In the genomic region with DNA sequence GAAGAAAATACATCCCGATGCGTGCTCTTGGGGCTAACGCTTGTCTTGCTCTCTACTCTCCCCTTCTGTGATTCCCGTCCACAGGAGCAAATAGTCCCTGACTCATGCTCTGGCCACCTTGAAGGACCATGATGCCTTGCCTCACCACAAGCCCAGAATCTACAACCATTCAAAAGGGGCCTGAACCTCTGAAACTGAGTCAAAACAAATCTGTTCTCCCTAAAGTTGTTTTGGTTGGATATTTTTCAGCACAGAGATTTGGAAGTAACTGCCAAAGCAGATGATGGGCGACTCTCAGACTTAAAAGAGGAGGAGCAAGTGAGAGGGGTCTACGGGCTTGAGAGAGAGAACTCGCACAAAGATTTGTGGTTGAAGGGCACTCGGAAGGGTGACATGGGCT, we compare ENCODE assay signal across 8 mouse cellular contexts. TPM values are rescaled to one million over a fixed set of nuclear protein-coding genes. Genes with fewer than 3 reads are reported as not detected.
DNase-seq lines count a peak whose midpoint lies in the region; ATAC-seq and TF ChIP-seq lines count a peak whose summit lies in the region.

No protein-coding gene starts in this region.

- H3K4me1 ChIP-seq in lung, adult 2 months (ENCODE audit: control insufficient read depth, insufficient read depth, low read length): peaks cover 5% of the 10 kb centered on the region
- H3K4me1 ChIP-seq in liver, embryonic 16.5 days (ENCODE audit: control insufficient read depth, low read depth, low read length): peaks cover 32% of the 10 kb centered on the region

- DNase-seq in lung, adult 2 months: no peak
- no peak for DNase-seq in lung, postnatal 36 days
- DNase-seq in brain, adult 2 months (ENCODE audit: low read depth, low spot score): peak; percentile 45
- DNase-seq in right cerebral cortex, postnatal 36 days (ENCODE audit: low spot score in 2 of 2): no peak
- DNase-seq in layer of hippocampus, adult 8-10 months (ENCODE audit: low spot score in 2 of 2): no peak

- H3K9me3 ChIP-seq in liver, embryonic 16.5 days (replicated peaks; ENCODE audit: control insufficient read depth, low read length): no peaks in the 10 kb centered on the region

- peak overlapping the region; percentile 99 for H3K27ac ChIP-seq in liver, embryonic 16.5 days (ENCODE audit: low read length)

- no peak for TF ChIP-seq POLR2A in lung, adult 2 months (IDR thresholded peaks at IDR 0.05; ENCODE audit: borderline replicate concordance, extremely low read depth, low read depth, low read length)

- peak overlapping the region; percentile 87 for H3K9ac ChIP-seq in liver, embryonic 16.5 days (ENCODE audit: low read depth, low read length)

- no peak for TF ChIP-seq CTCF in lung, adult 2 months (IDR thresholded peaks at IDR 0.05; ENCODE audit: insufficient read depth, low read length)

- peaks cover 3% of the 10 kb centered on the region; the same call in 1 of the 2 replicates for H3K36me3 ChIP-seq in liver, embryonic 16.5 days (ENCODE audit: control insufficient read depth, insufficient read depth)

- ATAC-seq in granulocyte monocyte progenitor cell, adult 5-6 weeks (replicated peaks; ENCODE audit: poor library complexity, severe bottlenecking): peak; percentile 20
- no peak for ATAC-seq in liver, embryonic 16.5 days (ENCODE audit: low read depth)
- no peak for ATAC-seq in megakaryocyte-erythroid progenitor cell, adult 5-6 weeks (replicated peaks; ENCODE audit: low FRiP score, low TSS enrichment, poor library complexity, severe bottlenecking)

- H3K4me2 ChIP-seq in liver, embryonic 16.5 days (ENCODE audit: low read depth, low read length): peak overlapping the region; percentile 85

- WGBS in lung, adult 2 months: 12% methylated on average over 8 of the region's 8 CpGs
- 8% methylated on average over 8 of the region's 8 CpGs for WGBS in liver, embryonic 16.5 days (ENCODE audit: insufficient replicate concordance)

- H3K4me3 ChIP-seq in lung, adult 2 months (replicated peaks; ENCODE audit: extremely low read depth, low read depth, low read length): peak overlapping the region; percentile 81
- H3K4me3 ChIP-seq in liver, embryonic 16.5 days (ENCODE audit: low read depth, low read length): peak overlapping the region; percentile 80

- H3K27me3 ChIP-seq in liver, embryonic 16.5 days (ENCODE audit: control insufficient read depth, insufficient read depth, low read depth, low read length): no peaks in the 10 kb centered on the region

RNA-seq across cellular contexts. Expression of gene Acp1, which starts 0.5 kb away (rescaled TPM):
- polyA plus RNA-seq in lung, adult 2 months (2012; rRNA removed): 5.0 and 12.1 TPM in 2 replicates
- 55.3 and 61.0 TPM in 2 replicates for total RNA-seq in granulocyte monocyte progenitor cell, adult 5-6 weeks (2014; fragmentation: Nextera tagmentation)
- 69.7 and 69.8 TPM in 2 replicates for total RNA-seq in granulocyte monocyte progenitor cell, adult 5-6 weeks (2017)
- polyA plus RNA-seq in liver, embryonic 16.5 days (2015; fragmentation: Nextera tagmentation; extraction: Ambion mirVana): 235 and 271 TPM in 2 replicates
- 10 to 100 TPM; 51.9 to 62.4 (median 56.0) TPM for total RNA-seq in layer of hippocampus, adult 8-10 months (2022)
- 85.7 and 114 TPM in 2 replicates for total RNA-seq in megakaryocyte-erythroid progenitor cell, adult 5-6 weeks (2014; fragmentation: Nextera tagmentation)
- total RNA-seq in megakaryocyte-erythroid progenitor cell, adult 5-6 weeks (2017): 124 and 143 TPM in 2 replicates

RNA-seq across cellular contexts. Expression of gene Sh3yl1, which starts 0.6 kb away (rescaled TPM):
- polyA plus RNA-seq in lung, adult 2 months (2012; rRNA removed): 1.4 and 2.6 TPM in 2 replicates
- total RNA-seq in granulocyte monocyte progenitor cell, adult 5-6 weeks (2014; fragmentation: Nextera tagmentation): 0.28 and 2.4 TPM in 2 replicates
- 1.2 and 3.0 TPM in 2 replicates for total RNA-seq in granulocyte monocyte progenitor cell, adult 5-6 weeks (2017)
- 39.7 and 41.2 TPM in 2 replicates for polyA plus RNA-seq in liver, embryonic 16.5 days (2015; fragmentation: Nextera tagmentation; extraction: Ambion mirVana)
- 10 to 100 TPM; 10.6 to 13.5 (median 12.2) TPM for total RNA-seq in layer of hippocampus, adult 8-10 months (2022)
- 1.2 and 6.5 TPM in 2 replicates for total RNA-seq in megakaryocyte-erythroid progenitor cell, adult 5-6 weeks (2014; fragmentation: Nextera tagmentation)
- 1.1 and 1.3 TPM in 2 replicates for total RNA-seq in megakaryocyte-erythroid progenitor cell, adult 5-6 weeks (2017)

RNA-seq across cellular contexts. Expression of gene Alkal2, which starts 26.7 kb away (rescaled TPM):
- polyA plus RNA-seq in lung, adult 2 months (2012; rRNA removed): 0.14 and 0.24 TPM in 2 replicates
- total RNA-seq in granulocyte monocyte progenitor cell, adult 5-6 weeks (2014; fragmentation: Nextera tagmentation): not detected in 2 replicates
- total RNA-seq in granulocyte monocyte progenitor cell, adult 5-6 weeks (2017): not detected in 2 replicates
- polyA plus RNA-seq in liver, embryonic 16.5 days (2015; fragmentation: Nextera tagmentation; extraction: Ambion mirVana): not detected in 2 replicates
- 1 to 10 TPM; 2.1 to 6.7 (median 3.1) TPM for total RNA-seq in layer of hippocampus, adult 8-10 months (2022)
- total RNA-seq in megakaryocyte-erythroid progenitor cell, adult 5-6 weeks (2014; fragmentation: Nextera tagmentation): not detected in 2 replicates
- total RNA-seq in megakaryocyte-erythroid progenitor cell, adult 5-6 weeks (2017): not detected in 2 replicates
